Mouse (Mus musculus) neural tube, embryonic 13.5 days (tissue): ENCODE results near the gene Mt1. TPM values are rescaled to one million over a fixed set of nuclear protein-coding genes. Genes with fewer than 3 reads are reported as not detected.
"Not testable (repeated sequence)": the region's sequence is repeated elsewhere in the genome, so short reads cannot be mapped to it uniquely, and the experiment has no call there.

Experiments
- ATAC-seq: fragments of 200-750 bp; cut with Nextera tagmentation; 2 replicates; pipeline ENCODE4 v1.8.0; 2017; ENCODE audit warnings: low read depth, mild to moderate bottlenecking, moderate TSS enrichment, moderate library complexity
- H3K27ac ChIP-seq: fragments of 300-500 bp; sonication (generic); replicated peaks from 2 replicates; pipeline ENCODE4 v1.5.1; 2015; ENCODE audit warnings: moderate library complexity, mild to moderate bottlenecking, inconsistent platforms
- H3K27me3 ChIP-seq: fragments of 300-500 bp; sonication (generic); 2 replicates; pipeline ENCODE4 v1.6.1; 2015; ENCODE audit warnings: mild to moderate bottlenecking, inconsistent platforms
- H3K36me3 ChIP-seq: fragments of 300-500 bp; sonication (generic); 2 replicates; pipeline ENCODE4 v1.6.1; 2015; ENCODE audit warnings: mild to moderate bottlenecking, inconsistent platforms
- H3K4me1 ChIP-seq: fragments of 300-500 bp; sonication (generic); replicated peaks from 2 replicates; pipeline ENCODE4 v1.6.1; 2015; ENCODE audit warnings: inconsistent platforms
- H3K4me2 ChIP-seq: fragments of 300-500 bp; sonication (generic); 2 replicates; pipeline ENCODE4 v1.6.1; 2015; ENCODE audit warnings: inconsistent platforms, mild to moderate bottlenecking, moderate library complexity
- H3K4me3 ChIP-seq: fragments of 300-500 bp; sonication (generic); 2 replicates; pipeline ENCODE4 v1.5.1; 2015; ENCODE audit warnings: mild to moderate bottlenecking, inconsistent platforms
- H3K9ac ChIP-seq: fragments of 300-500 bp; sonication (generic); 2 replicates; pipeline ENCODE4 v1.6.1; 2015; ENCODE audit warnings: moderate library complexity, mild to moderate bottlenecking, inconsistent platforms
- H3K9me3 ChIP-seq: fragments of 300-500 bp; sonication (generic); 2 replicates; pipeline ENCODE4 v1.6.1; 2016; ENCODE audit warnings: inconsistent platforms
- WGBS: fragments of 180-500 bp; shearing (Covaris S2); methylation state at CpG from one replicate; pipeline ENCODE4 v1.1.7; 2015; 5-methylcytosine and 5-hydroxymethylcytosine counted together
- polyA plus RNA-seq: library from polyadenylated mRNA; unstranded; fragments of >200 nt; fragmentation: Nextera tagmentation; extraction: Ambion mirVana; gene quantifications from 2 replicates; pipeline ENCODE4 v1.2.1, GENCODE M21; 2015

The Mt1 gene
- polyA plus RNA-seq, result 53.8 and 55.6 TPM in 2 replicates

DNA sequence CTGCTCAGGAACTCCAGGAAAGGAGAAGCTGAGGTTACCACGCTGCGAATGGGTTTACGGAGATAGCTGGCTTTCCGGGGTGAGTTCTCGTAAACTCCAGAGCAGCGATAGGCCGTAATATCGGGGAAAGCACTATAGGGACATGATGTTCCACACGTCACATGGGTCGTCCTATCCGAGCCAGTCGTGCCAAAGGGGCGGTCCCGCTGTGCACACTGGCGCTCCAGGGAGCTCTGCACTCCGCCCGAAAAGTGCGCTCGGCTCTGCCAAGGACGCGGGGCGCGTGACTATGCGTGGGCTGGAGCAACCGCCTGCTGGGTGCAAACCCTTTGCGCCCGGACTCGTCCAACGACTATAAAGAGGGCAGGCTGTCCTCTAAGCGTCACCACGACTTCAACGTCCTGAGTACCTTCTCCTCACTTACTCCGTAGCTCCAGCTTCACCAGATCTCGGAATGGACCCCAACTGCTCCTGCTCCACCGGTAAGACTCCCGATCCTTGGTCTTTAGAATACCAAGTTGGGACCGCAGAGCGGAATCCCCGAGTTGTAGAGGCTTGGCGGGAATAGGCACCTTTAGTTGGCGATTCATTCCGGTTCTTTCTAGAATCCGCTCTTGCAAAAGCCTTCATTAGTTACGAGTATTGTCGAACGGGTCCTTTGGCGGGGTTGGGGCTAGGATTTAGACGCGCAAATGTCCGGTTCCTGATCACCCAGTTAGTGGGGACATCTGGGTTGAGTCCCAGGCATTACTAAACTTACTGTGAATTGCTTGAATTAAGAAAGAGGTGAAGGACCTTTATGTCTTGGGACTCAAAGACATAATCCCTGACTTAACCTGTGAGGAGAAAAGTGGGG is at the start of gene Mt1:
Gene Mt1, plus strand, starts transcription at position 226 of the 856 bp plus-strand sequence.
- H3K4me3 ChIP-seq, result peak within 1 kb of the TSS; percentile 43
- no peaks in the 10 kb centered on the region for H3K9me3 ChIP-seq
- H3K9ac ChIP-seq, result peak within 1 kb of the TSS; percentile 56
- H3K36me3 ChIP-seq, result no peaks in the 10 kb centered on the region
- H3K27ac ChIP-seq, result no peak within 1 kb of the TSS
- peaks cover 32% of the 10 kb centered on the region for H3K4me1 ChIP-seq
- ATAC-seq, result peak; percentile 80
- H3K27me3 ChIP-seq, result peaks cover 98% of the 10 kb centered on the region
- under 1% methylated on average over 50 of the region's 50 CpGs for WGBS
- H3K4me2 ChIP-seq, result peak within 1 kb of the TSS; percentile 87

DNA sequence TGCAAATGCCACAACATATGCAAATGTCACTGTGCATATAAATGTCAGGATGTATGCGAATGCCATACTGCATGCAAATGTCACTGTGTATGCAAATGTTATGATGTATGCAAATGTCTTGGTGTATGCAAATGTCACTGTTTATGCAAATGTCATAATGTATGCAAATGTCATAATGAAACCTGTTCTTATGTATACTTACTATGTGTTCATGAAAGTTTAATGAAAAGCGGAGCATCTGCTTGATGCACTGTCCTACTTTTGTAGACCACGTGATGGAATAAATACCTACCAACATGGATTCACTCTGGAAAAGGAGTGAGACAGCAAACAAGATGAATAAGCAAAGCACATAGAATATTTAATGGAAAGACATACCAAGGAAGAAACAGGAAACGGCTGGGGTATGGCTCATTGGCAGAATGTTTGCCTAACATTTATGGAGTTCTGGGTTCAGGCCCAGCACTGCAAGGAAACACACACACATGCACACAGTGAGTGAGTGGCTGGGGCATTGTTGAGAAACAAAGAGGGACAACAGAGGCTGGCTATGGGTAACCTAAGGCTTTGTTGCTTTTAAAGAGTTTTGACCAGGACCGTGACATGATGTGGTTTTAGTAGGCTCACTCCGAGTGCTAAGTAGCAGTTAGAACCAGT is 49.6 kb upstream of the Mt1 start:
- 68% methylated on average over 6 of the region's 6 CpGs for WGBS
- Histone ChIP-seq H3K4me1 (0 out of 2 replicates have a peak, but pooled peaks cover 4% of the 10 kb centered on the region), H3K4me3 (no peak overlapping the region), H3K9me3 (no peaks in the 10 kb centered on the region; the same call in 1 of the 2 replicates), H3K27me3 (no peaks in the 10 kb centered on the region), H3K27ac (no peak overlapping the region), H3K4me2 (no peak overlapping the region), H3K36me3 (no peaks in the 10 kb centered on the region), H3K9ac (no peak overlapping the region)
- no peak for ATAC-seq

- no peaks in the 10 kb centered on the region; the same call in 1 of the 2 replicates for H3K9me3 ChIP-seq
- 92% methylated on average over 4 of the region's 4 CpGs for WGBS
- no peak for ATAC-seq
Observed at GRCm38 (mm10) chr8:94130126-94130525, 48.8 kb upstream of the Mt1 start.

GRCm38 (mm10) chr8:94132096-94132495 is 46.8 kb upstream of the Mt1 start:
- Histone ChIP-seq H3K4me2 (no peak overlapping the region), H3K4me1 (0 out of 2 replicates have a peak, but pooled peaks cover 4% of the 10 kb centered on the region), H3K9ac (no peak overlapping the region), H3K36me3 (no peaks in the 10 kb centered on the region), H3K27ac (no peak overlapping the region), H3K27me3 (no peaks in the 10 kb centered on the region), H3K4me3 (no peak overlapping the region), H3K9me3 (no peaks in the 10 kb centered on the region; the same call in 1 of the 2 replicates)
- 63% methylated on average over 5 of the region's 5 CpGs for WGBS
- ATAC-seq, result no peak

More at GRCm38 (mm10) chr8:94130126-94130525, 48.8 kb upstream of the Mt1 start:
- Histone ChIP-seq H3K27ac (no peak overlapping the region), H3K36me3 (no peaks in the 10 kb centered on the region), H3K4me3 (no peak overlapping the region), H3K27me3 (no peaks in the 10 kb centered on the region), H3K4me1 (0 out of 2 replicates have a peak, but pooled peaks cover 4% of the 10 kb centered on the region), H3K4me2 (no peak overlapping the region), H3K9ac (no peak overlapping the region)

DNA sequence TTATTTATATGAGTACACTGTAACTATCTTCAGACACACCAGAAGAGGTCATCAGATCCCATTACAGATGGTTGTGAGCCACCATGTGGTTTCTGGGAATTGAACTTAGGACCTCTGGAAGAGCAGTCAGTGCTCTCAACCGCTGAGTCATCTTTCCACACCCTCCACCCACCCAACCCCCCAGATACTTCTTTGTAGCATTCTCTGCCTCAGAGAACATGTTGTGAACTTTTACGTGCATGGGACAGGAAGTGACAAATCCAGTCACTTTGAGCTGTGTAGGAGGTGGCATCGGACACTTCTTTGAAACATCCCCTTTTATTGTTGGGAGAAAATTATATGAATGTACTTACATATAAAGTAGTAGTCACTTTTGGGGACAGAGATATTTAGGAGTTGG is 44.3 kb upstream of the Mt1 start:
- not testable (repeated sequence) for H3K9ac ChIP-seq, H3K9me3 ChIP-seq, H3K27ac ChIP-seq, ATAC-seq, H3K4me2 ChIP-seq, H3K27me3 ChIP-seq, H3K4me3 ChIP-seq, H3K36me3 ChIP-seq, H3K4me1 ChIP-seq
- WGBS, result 76% methylated on average over 3 of the region's 3 CpGs

DNA sequence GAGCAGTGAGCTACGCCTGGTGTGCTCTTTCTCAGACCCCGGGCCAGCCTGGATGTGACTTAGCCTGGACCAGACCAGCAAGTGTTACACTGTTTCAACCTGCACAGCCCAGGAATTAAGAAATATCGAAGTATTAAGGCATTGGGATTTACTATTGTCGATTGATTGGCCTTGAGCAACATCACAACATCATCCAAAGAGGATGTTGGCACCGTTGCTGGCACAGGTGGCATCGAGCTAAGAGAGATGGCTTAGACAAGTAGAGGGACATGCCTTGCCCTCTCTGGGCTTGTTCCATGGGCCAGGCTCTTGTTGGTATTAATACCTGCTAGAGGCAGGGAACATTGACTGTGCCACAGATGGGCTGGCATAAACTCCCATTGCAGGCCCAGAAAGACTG is 43.3 kb upstream of the Mt1 start:
- H3K4me1 ChIP-seq, result no peaks in the 10 kb centered on the region
- H3K9me3 ChIP-seq, result no peaks in the 10 kb centered on the region; the same call in 1 of the 2 replicates
- no peak for ATAC-seq
- H3K27ac ChIP-seq, result no peak overlapping the region
- no peak overlapping the region for H3K4me2 ChIP-seq
- 89% methylated on average over 6 of the region's 6 CpGs for WGBS
- H3K36me3 ChIP-seq, result no peaks in the 10 kb centered on the region
- no peaks in the 10 kb centered on the region for H3K27me3 ChIP-seq
- H3K9ac ChIP-seq, result no peak overlapping the region
- no peak overlapping the region for H3K4me3 ChIP-seq

- no peak overlapping the region for H3K9ac ChIP-seq
- H3K36me3 ChIP-seq, result no peaks in the 10 kb centered on the region
- no peaks in the 10 kb centered on the region for H3K4me1 ChIP-seq
- no peak for ATAC-seq
- H3K4me3 ChIP-seq, result no peak overlapping the region
- no peaks in the 10 kb centered on the region for H3K27me3 ChIP-seq
- H3K27ac ChIP-seq, result no peak overlapping the region
- 80% methylated on average over 7 of the region's 7 CpGs for WGBS
- H3K4me2 ChIP-seq, result no peak overlapping the region
- no peaks in the 10 kb centered on the region; the same call in 1 of the 2 replicates for H3K9me3 ChIP-seq
Observed at GRCm38 (mm10) chr8:94136192-94136591, 42.7 kb upstream of the Mt1 start.

DNA sequence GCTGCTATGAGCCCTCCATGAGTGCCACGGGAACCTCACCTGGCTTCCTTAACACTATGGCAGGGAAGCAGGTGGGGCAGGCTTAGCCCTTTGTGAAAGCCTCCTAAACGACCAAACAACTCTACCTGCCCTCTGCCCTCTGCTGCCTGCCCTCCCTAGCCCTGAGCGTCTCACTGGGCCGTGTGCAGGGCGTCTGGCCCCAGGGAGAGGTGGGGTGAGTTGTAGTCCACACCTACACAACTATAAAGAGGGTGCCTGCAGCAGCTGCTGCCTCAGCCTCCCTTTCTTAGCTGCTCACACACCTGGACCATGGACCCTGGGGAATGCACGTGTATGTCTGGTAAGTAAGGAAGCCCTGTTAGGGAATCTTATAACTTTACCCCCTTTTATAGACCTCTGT is 41.9 kb upstream of the Mt1 start, which contains the start of gene Mt4:
Gene Mt4, plus strand, starts transcription at position 265 of the 400 bp plus-strand sequence.
- WGBS, result 63% methylated on average over 6 of the region's 6 CpGs

GRCm38 (mm10) chr8:94140266-94140795 is 38.6 kb upstream of the Mt1 start:
- Histone ChIP-seq H3K4me2 (no peak overlapping the region), H3K4me3 (no peak overlapping the region), H3K27ac (no peak overlapping the region), H3K36me3 (no peaks in the 10 kb centered on the region), H3K9ac (no peak overlapping the region), H3K27me3 (no peaks in the 10 kb centered on the region), H3K4me1 (no peaks in the 10 kb centered on the region), H3K9me3 (no peaks in the 10 kb centered on the region)
- no peak for ATAC-seq
- 87% methylated on average over 4 of the region's 4 CpGs for WGBS

More for the DNA sequence above, 41.9 kb upstream of the Mt1 start, which contains the start of gene Mt4:
- Histone ChIP-seq H3K4me1 (no peaks in the 10 kb centered on the region), H3K27me3 (no peaks in the 10 kb centered on the region), H3K4me2 (no peak within 1 kb of the TSS), H3K27ac (no peak within 1 kb of the TSS), H3K4me3 (no peak within 1 kb of the TSS), H3K9ac (no peak within 1 kb of the TSS), H3K9me3 (no peaks in the 10 kb centered on the region; the same call in 1 of the 2 replicates), H3K36me3 (no peaks in the 10 kb centered on the region)
- no peak for ATAC-seq

DNA sequence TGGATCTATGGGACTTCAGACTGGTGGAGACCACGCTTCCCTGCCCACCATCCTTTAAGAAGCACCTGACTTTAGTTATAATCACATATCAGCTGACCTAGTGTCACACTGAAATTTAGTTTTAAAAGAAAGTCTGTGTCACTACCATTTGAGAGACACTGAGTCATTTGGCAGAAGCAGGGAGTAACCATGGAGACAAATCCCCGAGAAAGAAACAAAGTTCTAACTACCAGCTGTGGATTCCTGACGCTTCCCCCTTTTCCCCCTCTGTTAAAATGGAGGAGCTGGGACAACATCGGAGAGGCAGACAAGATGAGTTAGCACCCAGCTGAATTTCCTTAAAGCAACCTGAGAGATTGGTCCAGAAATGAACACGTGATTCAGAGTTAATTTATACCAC is 30.6 kb upstream of the Mt1 start:
- H3K27me3 ChIP-seq, result peaks cover 10% of the 10 kb centered on the region
- H3K4me2 ChIP-seq, result no peak overlapping the region
- no peaks in the 10 kb centered on the region for H3K9me3 ChIP-seq
- ATAC-seq, result no peak
- H3K4me3 ChIP-seq, result no peak overlapping the region
- 51% methylated on average over 5 of the region's 5 CpGs for WGBS
- H3K27ac ChIP-seq, result no peak overlapping the region
- peaks cover 13% of the 10 kb centered on the region for H3K4me1 ChIP-seq
- no peak overlapping the region for H3K9ac ChIP-seq
- H3K36me3 ChIP-seq, result no peaks in the 10 kb centered on the region

DNA sequence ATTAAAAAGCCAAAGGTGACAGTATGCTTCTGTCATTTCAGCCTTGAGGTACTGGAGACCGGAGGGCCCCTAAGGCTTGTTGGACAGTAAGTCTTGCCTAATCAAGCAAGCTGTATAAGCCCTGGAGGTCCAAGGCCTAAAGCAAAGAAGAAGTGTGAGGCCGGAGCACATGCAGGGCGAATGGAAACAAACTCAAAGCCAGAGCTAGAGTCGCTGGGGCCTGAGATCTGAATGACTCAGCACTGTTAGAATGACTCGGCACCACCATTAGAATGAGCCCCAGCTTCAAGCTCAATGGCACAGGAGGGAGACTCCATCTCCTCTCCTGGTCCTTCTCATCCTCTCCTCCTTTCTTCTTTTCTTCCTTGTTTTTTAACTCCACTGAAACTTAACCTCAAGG is 28.0 kb upstream of the Mt1 start:
- Histone ChIP-seq H3K4me2 (no peak overlapping the region), H3K27me3 (peaks cover 18% of the 10 kb centered on the region), H3K4me1 (peaks cover 29% of the 10 kb centered on the region), H3K27ac (no peak overlapping the region), H3K9ac (no peak overlapping the region), H3K9me3 (no peaks in the 10 kb centered on the region), H3K4me3 (no peak overlapping the region), H3K36me3 (no peaks in the 10 kb centered on the region)
- WGBS, result 78% methylated on average over 5 of the region's 5 CpGs
- no peak for ATAC-seq
